Mouse (Mus musculus) embryo, embryonic 10.5 days (tissue): ENCODE results near the gene Wwp2.

Experiments used
- DNase-seq: peaks from one replicate; pipeline ENCODE4 v3.0.0-alpha.2; 2015; ENCODE audit warnings: low spot score

Gene Wwp2

GRCm38 (mm10) chr8:107435421-107435961 is 674 bp upstream of the Wwp2 start:
- peak; percentile 17 for DNase-seq

DNA sequence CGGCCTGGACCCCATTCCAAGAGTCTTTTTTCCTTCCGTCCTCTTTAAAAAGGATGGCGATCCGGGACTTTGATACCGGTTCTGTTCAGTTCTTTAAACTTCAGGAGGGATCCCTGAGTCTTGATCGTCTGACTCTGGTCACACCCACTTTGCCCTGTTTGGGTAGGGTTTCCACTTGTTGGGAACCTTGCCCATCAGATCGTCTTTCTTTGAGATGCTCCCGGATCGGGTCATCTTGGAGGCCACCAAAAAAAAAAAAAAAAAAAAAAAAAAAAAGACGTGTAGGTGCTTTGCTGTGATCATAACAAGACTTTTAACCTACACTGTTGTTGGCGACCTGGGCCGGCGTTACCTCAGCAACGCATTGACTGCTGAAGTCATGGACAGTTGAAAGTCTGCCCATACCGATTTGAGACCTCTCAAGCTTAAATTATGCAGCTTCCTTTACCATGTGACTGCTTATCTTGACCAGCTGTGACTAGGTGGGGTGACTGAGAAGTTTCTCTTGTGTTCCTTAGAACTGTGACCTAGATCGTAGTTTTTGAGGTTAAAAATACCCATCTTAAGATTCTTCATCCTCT is 766 bp downstream of the Wwp2 start:
- peak; percentile 59 for DNase-seq

DNA sequence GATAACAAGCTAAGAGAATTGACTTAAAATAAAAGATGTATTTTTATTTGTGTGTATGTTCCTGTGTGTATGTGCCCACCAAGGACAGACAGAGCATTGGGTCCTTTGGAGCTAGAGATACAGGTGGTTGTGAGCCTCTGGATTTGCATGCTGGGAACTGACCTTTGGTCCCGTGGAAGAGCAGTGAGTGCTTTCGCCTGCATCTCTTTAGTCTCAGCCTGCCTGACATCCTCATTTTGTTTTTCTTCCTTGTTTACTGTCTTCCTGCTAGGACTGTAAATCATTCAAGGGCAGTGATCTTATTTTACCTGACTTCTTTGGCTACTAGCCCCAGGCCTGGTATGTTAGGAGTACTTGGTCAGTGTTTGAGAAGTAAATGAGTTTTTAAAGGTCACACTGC is 1.5 kb downstream of the Wwp2 start:
- DNase-seq: no peak

DNA sequence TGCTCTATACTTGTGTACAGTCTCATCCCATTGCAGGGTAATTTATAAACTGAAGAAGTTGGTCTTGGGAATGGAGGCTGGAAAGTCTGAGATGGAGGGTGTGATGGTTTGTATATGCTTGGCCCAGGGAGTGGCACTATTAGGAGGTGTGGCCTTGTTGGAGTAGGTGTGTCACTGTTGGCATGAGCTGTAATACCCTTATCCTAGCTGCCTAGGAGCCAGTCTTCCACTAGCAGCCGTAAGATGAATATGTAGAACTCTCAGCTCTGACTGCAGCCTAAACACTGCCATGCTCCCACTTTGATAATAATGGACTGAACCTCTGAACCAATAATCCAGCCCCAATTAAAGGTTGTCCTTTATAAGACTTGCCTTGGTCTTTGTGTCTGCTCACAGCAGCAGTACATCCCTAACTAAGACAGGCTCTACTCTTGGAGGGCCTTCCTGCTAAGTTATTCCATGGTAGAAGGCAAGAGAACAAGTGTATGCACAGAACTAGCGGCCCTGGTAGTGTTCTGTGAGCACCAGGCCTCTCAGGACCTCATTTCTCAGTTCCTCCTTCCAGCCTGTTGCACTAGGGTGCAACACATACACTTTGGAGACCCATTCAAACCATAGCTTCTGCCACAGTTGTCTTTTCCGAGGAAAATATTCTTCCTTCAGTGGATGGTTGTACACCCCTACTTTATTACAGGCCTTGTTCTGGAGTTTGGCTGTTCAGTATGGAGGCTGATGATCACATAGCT is 3.9 kb downstream of the Wwp2 start:
- DNase-seq: no peak

DNA sequence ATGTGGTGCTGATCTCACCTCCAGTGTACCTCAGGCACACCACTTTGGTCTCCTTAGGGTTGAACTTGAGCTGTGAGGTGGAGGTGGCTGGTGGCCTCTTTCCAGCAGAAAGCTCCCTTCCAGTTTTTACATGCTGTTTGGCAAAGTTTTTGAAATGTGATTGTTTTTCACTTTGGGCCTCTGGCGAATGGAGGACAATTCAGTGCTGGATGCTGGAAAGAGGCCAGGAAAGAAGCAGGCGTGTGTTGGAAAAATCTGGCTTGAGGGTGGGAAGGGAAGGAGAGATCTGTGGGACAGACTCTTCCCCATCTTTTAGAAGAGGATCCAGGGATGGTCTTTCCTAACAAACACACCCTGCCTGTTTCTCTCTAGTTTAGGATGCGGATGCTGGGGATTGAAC is 8.5 kb downstream of the Wwp2 start:
- no peak for DNase-seq

DNA sequence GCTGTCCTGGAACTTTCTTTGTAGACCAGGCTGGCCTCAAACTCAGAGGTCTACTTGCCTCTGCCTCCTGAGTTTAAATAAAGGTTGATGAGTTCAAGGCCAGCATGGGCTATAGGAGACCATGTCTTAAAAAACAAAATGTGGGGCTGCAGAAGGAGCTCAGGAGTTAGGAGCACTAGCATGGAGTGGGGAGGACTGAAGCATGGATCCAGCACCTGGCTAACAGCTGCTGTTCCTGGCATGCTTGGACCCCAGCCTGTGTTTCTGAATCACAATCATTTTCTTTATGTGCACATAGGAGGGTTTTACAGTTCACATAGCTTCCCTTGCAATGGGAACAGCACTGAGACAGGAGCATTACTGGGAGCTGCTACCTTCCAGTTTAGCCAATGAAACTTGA is 11.5 kb downstream of the Wwp2 start:
- DNase-seq: no peak

DNA sequence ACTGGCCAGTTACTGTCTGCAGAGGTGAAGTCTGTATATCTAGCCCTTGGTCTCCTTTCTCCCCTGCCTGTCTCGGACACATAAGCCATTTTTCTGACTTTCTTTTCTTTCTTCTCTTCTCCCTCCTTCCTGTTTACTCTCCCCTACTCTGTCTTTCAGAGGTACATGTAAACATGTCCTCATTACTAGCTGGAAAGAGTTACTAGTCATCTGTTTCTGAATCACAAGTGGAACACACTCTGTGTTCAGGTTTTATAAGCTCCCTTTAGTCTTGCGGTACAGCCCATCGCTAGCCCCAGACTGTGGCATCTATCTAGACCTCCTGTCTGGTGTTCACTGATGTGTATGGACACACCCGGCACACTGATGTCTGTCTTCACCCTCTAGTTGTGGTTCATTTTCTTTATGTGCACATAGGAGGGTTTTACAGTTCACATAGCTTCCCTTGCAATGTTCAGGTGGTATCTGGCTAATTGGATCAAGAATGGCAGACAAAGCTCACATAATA is 12.3 kb downstream of the Wwp2 start:
- no peak for DNase-seq

GRCm38 (mm10) chr8:107449130-107449529 is 13.0 kb downstream of the Wwp2 start:
- DNase-seq: peak; percentile 23

- DNase-seq: no peak
Observed at GRCm38 (mm10) chr8:107449655-107450054, 13.5 kb downstream of the Wwp2 start.

GRCm38 (mm10) chr8:107451414-107452066 is 15.4 kb downstream of the Wwp2 start:
- no peak for DNase-seq

DNA sequence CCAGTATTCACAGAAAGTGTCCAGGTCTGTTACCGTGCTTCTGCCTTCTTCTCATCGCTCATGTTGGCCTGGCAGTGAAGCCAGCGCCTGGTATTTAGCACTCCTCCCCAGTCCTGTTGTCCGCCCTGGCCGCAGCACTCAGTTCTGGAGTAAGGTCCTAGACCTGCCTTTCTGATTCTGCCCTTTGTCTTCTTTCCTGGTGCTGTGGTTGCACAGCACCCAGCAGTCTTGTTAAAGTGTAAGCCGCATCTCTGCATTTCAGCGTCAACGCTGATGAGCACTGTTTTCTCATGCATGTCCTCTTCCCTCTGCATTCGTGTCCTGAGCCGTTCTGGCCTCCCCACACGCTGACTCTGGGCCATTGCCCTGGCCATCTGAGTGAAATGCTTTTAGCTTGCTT is 17.2 kb downstream of the Wwp2 start:
- DNase-seq: no peak

DNA sequence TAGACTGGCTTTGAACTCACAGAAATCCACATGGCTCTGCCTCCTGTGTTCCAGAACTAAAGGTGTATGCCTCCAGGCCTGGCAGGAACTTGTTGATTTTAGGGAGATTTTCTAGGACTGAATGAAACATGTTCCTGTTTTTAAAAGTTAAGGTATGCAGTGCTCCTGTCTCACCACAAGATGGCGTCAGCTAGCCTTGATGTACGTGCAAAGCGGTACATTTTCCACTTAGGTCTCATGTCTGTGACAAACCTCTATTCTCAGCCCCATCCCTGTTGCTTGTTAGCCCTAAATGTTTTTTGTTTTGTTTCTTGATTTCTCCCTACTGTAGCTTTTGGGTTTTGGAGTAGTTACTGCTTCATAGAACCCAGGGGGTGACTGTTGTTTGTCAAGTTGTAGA is 19.1 kb downstream of the Wwp2 start:
- DNase-seq: peak; percentile 76

- DNase-seq: no peak
Observed at GRCm38 (mm10) chr8:107457725-107458124, 21.6 kb downstream of the Wwp2 start.

DNA sequence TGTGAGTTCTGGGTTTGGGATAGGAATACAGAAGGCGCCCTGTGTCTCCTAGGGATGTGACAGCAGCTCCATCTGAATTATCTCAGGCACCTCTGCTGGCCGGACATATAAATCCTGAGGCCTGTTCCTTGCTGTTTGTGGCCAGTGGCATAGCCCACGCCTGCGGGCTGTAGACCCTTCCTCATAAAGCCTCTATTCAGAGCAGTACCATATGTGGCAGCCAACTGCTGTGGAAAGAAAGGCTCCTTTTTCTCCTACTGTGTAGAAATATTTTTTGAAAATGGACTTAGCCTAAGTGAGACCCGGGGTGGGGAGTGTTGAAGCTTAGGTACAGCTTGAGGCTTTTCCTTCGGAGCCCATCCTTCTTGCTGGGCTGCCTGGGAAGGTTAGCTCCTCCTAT is 22.1 kb downstream of the Wwp2 start:
- no peak for DNase-seq

DNA sequence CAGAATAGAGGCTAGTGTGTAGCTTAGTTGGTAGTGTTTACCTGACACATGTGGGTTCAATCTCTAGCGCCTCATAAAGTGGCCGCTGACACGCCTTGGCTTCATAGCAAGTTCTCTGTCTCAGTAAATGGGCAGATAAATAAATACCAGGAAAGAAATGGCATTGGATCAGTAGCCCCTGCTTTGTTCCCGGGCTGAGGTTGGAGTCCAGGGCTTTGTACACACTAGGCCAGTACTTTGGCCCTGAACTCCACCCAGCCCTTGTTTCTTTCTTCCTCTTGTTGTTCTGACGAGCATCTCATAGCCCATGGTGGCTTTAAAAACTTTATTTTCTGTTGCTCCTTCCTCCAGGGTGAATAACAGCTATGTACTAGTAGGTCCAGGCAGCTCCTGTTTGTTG is 26.3 kb downstream of the Wwp2 start:
- no peak for DNase-seq

GRCm38 (mm10) chr8:107465332-107465990 is 29.3 kb downstream of the Wwp2 start:
- DNase-seq: no peak

DNA sequence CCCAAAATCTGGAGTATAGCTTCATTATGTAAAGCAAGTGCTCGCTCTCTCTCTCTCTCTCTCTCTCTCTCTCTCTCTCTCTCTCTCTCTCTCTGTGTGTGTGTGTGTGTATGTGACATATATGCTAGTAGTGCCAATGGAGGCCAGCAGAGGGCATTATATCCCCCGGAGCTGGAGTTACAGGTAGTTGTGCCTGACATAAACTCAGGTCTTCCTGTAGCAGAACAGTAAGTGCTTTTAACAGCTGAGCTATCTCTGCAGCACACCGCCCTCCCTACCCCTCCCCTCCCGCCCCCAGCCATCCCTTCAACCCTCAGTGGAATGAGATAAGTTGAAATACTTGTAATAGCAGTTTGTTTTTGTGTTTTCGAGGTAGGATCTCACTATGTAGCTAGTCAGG is 30.5 kb downstream of the Wwp2 start:
- DNase-seq: no peak

DNA sequence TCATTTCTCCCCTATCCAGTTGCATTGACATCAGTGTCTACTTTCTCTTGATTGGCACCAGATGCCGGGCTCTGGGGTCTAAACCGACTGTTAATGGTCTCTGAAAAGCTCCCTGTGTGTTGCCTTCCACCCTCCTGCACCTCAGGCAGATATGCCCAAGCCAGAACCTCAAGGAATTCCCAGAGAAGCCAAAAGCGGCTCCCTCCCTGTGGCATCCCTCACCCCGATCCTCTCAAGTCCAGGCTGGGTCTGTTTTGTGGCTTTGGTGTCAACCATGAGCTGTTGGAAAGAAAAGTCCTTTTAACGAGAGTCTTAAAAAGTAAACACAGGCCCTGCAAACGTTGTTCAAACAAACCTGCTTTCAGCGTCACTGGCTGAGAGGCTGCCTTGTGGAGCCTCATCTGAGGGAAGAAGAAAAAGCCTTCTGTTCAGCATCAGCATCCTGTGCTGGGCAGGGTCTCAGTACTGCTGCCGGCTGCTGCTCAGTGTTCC is 32.7 kb downstream of the Wwp2 start:
- DNase-seq: peak; percentile 64

- no peak for DNase-seq
Observed at GRCm38 (mm10) chr8:107470302-107470701, 34.1 kb downstream of the Wwp2 start.

DNA sequence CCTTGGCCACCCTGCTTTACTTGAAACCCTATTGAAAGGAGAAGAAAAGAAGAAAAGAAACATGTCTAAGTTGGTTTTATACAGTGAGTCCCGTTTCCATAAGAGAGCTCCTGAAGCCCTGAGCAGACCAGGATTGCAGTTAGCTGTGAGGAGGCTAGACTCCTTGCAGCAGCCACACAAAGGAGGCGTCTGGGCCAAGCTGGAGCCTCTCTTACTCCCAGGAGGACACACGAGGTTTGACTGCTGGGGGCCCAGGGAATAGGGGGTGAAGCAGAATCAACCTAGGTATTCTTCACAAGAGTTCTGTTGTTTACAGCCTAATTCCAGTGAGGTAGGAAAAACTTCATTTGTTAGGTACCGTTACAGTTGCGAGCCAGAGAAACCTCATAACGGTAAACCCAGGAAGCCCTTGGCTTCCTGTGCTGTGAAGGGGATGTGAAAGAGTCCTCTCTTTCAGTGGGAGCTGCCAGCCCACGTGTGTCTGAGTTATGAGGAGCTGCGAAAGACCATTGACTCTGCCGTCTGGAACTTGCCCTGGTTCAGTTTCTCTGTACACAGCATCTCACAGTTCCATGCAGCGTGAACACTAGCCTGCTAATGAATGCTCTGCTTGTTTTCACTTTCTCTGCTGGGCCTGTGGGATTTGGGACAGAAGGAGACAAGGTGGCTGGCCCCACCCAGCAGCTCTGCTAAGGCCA is 36.4 kb downstream of the Wwp2 start:
- no peak for DNase-seq

DNA sequence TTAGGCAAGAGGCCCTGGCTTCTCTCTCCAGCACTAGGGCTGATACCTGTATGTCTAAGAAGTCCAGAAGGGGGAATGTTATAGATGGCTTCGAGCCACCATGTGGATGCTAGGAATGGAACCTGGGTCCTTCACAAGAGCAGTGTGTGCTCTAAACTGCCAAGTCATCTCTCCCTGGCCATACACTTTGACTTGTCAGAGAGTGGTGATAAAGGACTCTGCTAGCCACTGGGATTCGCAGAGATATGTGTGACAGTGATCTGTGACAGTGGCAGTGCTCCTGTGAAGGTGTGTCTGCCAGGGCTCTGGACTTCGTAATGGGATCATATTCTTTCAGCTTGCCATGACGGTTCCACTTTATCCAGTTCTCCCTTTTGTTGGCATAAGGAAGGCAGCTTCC is 37.2 kb downstream of the Wwp2 start:
- DNase-seq: no peak

DNA sequence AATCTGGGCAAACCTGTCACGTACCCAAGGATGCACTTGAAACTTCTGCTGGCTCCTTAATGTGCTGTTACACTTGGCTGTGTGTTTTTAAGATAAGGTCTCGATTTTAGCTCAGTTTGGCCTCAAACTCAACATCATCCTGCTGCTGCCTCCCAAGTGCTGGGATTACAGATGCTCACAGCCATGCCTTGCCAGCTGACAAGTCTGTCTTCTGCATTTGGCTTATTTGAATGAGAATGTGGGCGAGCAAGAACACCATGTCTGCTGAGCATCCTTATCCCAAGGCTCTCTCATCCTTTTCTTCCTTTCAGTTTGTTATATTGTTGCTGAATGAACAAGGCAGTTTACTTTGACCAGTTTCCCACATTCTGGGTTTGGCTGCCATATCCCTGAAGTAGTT is 39.4 kb downstream of the Wwp2 start:
- no peak for DNase-seq
